Mouse (Mus musculus) limb, embryonic 13.5 days (tissue): Measurements from ENCODE around the gene Nsf. TPM values are rescaled to one million over a fixed set of nuclear protein-coding genes. Genes with fewer than 3 reads are reported as not detected.
A peak's percentile ranks its signal among the peaks of the same experiment; 100 is the strongest.

ENCODE experiments used
- ATAC-seq: fragments of 200-750 bp; cut with Nextera tagmentation; 2 replicates; pipeline ENCODE4 v1.8.0; 2017; ENCODE audit warnings: low read depth, moderate number of reproducible peaks, moderate TSS enrichment; ENCODE audit not compliant: low FRiP score
- H3K27ac ChIP-seq: fragments of 300-500 bp; sonication (generic); 2 replicates; pipeline ENCODE4 v1.5.1; 2015; ENCODE audit warnings: inconsistent platforms, mild to moderate bottlenecking, moderate library complexity
- H3K27me3 ChIP-seq: fragments of 300-500 bp; sonication (generic); 2 replicates; pipeline ENCODE4 v1.6.1; 2015; ENCODE audit warnings: mild to moderate bottlenecking, inconsistent platforms
- H3K36me3 ChIP-seq: fragments of 300-500 bp; sonication (generic); 2 replicates; pipeline ENCODE4 v1.6.1; 2015; ENCODE audit warnings: inconsistent platforms, mild to moderate bottlenecking, moderate library complexity
- H3K4me1 ChIP-seq: fragments of 300-500 bp; sonication (generic); 2 replicates; pipeline ENCODE4 v1.6.1; 2015; ENCODE audit warnings: inconsistent platforms
- H3K4me2 ChIP-seq: fragments of 300-500 bp; sonication (generic); replicated peaks from 2 replicates; pipeline ENCODE4 v1.6.1; 2015; ENCODE audit warnings: inconsistent platforms, mild to moderate bottlenecking, moderate library complexity
- H3K4me3 ChIP-seq: fragments of 300-500 bp; sonication (generic); 2 replicates; pipeline ENCODE4 v1.5.1; 2015; ENCODE audit warnings: moderate library complexity, mild to moderate bottlenecking, inconsistent platforms
- H3K9ac ChIP-seq: fragments of 300-500 bp; sonication (generic); 2 replicates; pipeline ENCODE4 v1.6.1; 2015; ENCODE audit warnings: mild to moderate bottlenecking, inconsistent platforms
- H3K9me3 ChIP-seq: fragments of 300-500 bp; sonication (generic); 2 replicates; pipeline ENCODE4 v1.6.1; 2016; ENCODE audit warnings: inconsistent platforms
- WGBS: fragments of 180-500 bp; shearing (Covaris S2); methylation state at CpG from one replicate; pipeline ENCODE4 v1.1.7; 2015; 5-methylcytosine and 5-hydroxymethylcytosine counted together
- polyA plus RNA-seq: library from polyadenylated mRNA; unstranded; fragments of >200 nt; fragmentation: Nextera tagmentation; extraction: Ambion mirVana; gene quantifications from 2 replicates; pipeline ENCODE4 v1.2.1, GENCODE M21; 2015

The Nsf gene
- polyA plus RNA-seq, 1 experiment from 2014 or later, result 51.5 TPM

GRCm38 (mm10) chr11:103853284-103853920, 100.5 kb downstream of the Nsf start:
- Histone ChIP-seq H3K4me2 (no peak overlapping the region), H3K4me3 (no peak overlapping the region), H3K27ac (no peak overlapping the region), H3K4me1 (0 out of 2 replicates have a peak, but pooled peaks cover 4% of the 10 kb centered on the region), H3K27me3 (no peaks in the 10 kb centered on the region), H3K9me3 (no peaks in the 10 kb centered on the region), H3K9ac (no peak overlapping the region), H3K36me3 (peaks cover 22% of the 10 kb centered on the region)
- ATAC-seq, result no peak
- 41% methylated on average over 10 of the region's 10 CpGs for WGBS

GRCm38 (mm10) chr11:103852590-103853283, 101.1 kb downstream of the Nsf start:
- peaks cover 23% of the 10 kb centered on the region for H3K36me3 ChIP-seq
- WGBS, result 69% methylated on average over 16 of the region's 16 CpGs
- no peaks in the 10 kb centered on the region for H3K9me3 ChIP-seq
- no peaks in the 10 kb centered on the region for H3K27me3 ChIP-seq
- H3K4me3 ChIP-seq, result no peak overlapping the region
- H3K4me2 ChIP-seq, result no peak overlapping the region
- ATAC-seq, result no peak
- H3K9ac ChIP-seq, result no peak overlapping the region
- 0 out of 2 replicates have a peak, but pooled peaks cover 4% of the 10 kb centered on the region for H3K4me1 ChIP-seq
- no peak overlapping the region for H3K27ac ChIP-seq

- 0 out of 2 replicates have a peak, but pooled peaks cover under 1% of the 10 kb centered on the region for H3K4me1 ChIP-seq
- H3K27me3 ChIP-seq, result no peaks in the 10 kb centered on the region
- no peak for ATAC-seq
- no peak overlapping the region for H3K27ac ChIP-seq
- peaks cover 21% of the 10 kb centered on the region for H3K36me3 ChIP-seq
- H3K9me3 ChIP-seq, result no peaks in the 10 kb centered on the region
- H3K9ac ChIP-seq, result no peak overlapping the region
- 91% methylated on average over 11 of the region's 11 CpGs for WGBS
- no peak overlapping the region for H3K4me3 ChIP-seq
- no peak overlapping the region for H3K4me2 ChIP-seq
Measured at GRCm38 (mm10) chr11:103848287-103848686, 105.6 kb downstream of the Nsf start.

- H3K4me1 ChIP-seq, result peaks cover 15% of the 10 kb centered on the region
- 6% methylated on average over 11 of the region's 11 CpGs for whole genome bisulfite sequencing
- no peak overlapping the region for H3K4me3 ChIP-seq
- peaks cover 15% of the 10 kb centered on the region for H3K36me3 ChIP-seq
- no peak overlapping the region; the same call in 1 of the 2 replicates for H3K9ac ChIP-seq
- no peaks in the 10 kb centered on the region for H3K9me3 ChIP-seq
- H3K27ac ChIP-seq, result peak overlapping the region; percentile 39; the same call in 1 of the 2 replicates
- H3K27me3 ChIP-seq, result no peaks in the 10 kb centered on the region
- H3K4me2 ChIP-seq, result peak overlapping the region; percentile 47
- ATAC-seq, result no peak; the same call in 1 of the 2 replicates
Measured at GRCm38 (mm10) chr11:103840834-103841233, 113.0 kb downstream of the Nsf start.

- 86% methylated on average over 2 of the region's 2 CpGs for WGBS
- no peak overlapping the region for H3K4me3 ChIP-seq
- H3K4me2 ChIP-seq, result no peak overlapping the region
- peaks cover 15% of the 10 kb centered on the region for H3K4me1 ChIP-seq
- ATAC-seq, result no peak
- no peaks in the 10 kb centered on the region for H3K9me3 ChIP-seq
- no peak overlapping the region for H3K27ac ChIP-seq
- peaks cover 10% of the 10 kb centered on the region for H3K36me3 ChIP-seq
- H3K27me3 ChIP-seq, result no peaks in the 10 kb centered on the region
- H3K9ac ChIP-seq, result no peak overlapping the region
Measured at GRCm38 (mm10) chr11:103838955-103839354, 114.9 kb downstream of the Nsf start.

- Histone ChIP-seq H3K36me3 (peaks cover 12% of the 10 kb centered on the region), H3K4me1 (0 out of 2 replicates have a peak, but pooled peaks cover 4% of the 10 kb centered on the region), H3K9me3 (no peaks in the 10 kb centered on the region), H3K4me2 (no peak overlapping the region), H3K27me3 (no peaks in the 10 kb centered on the region), H3K4me3 (no peak overlapping the region), H3K9ac (no peak overlapping the region), H3K27ac (no peak overlapping the region)
- 83% methylated on average over 4 of the region's 4 CpGs for WGBS
- ATAC-seq, result no peak
Measured at GRCm38 (mm10) chr11:103832331-103832730, 121.5 kb downstream of the Nsf start.

GRCm38 (mm10) chr11:103831766-103832165, 122.1 kb downstream of the Nsf start:
- Histone ChIP-seq H3K4me2 (no peak overlapping the region), H3K36me3 (peaks cover 13% of the 10 kb centered on the region), H3K9ac (no peak overlapping the region), H3K9me3 (no peaks in the 10 kb centered on the region), H3K27ac (no peak overlapping the region), H3K4me3 (no peak overlapping the region), H3K4me1 (0 out of 2 replicates have a peak, but pooled peaks cover 4% of the 10 kb centered on the region), H3K27me3 (no peaks in the 10 kb centered on the region)
- WGBS, result 81% methylated on average over 3 of the region's 3 CpGs
- ATAC-seq, result no peak

GRCm38 (mm10) chr11:103830476-103830875, 123.4 kb downstream of the Nsf start:
- H3K4me2 ChIP-seq, result no peak overlapping the region
- peaks cover 22% of the 10 kb centered on the region for H3K36me3 ChIP-seq
- no peak overlapping the region for H3K9ac ChIP-seq
- no peak overlapping the region for H3K4me3 ChIP-seq
- H3K9me3 ChIP-seq, result no peaks in the 10 kb centered on the region
- H3K27ac ChIP-seq, result no peak overlapping the region
- no peaks in the 10 kb centered on the region for H3K27me3 ChIP-seq
- no peak for ATAC-seq
- 0 out of 2 replicates have a peak, but pooled peaks cover 4% of the 10 kb centered on the region for H3K4me1 ChIP-seq
- WGBS, result 79% methylated on average over 9 of the region's 9 CpGs

GRCm38 (mm10) chr11:103829956-103830355, 123.9 kb downstream of the Nsf start:
- 68% methylated on average over 4 of the region's 4 CpGs for WGBS
- Histone ChIP-seq H3K9me3 (no peaks in the 10 kb centered on the region), H3K4me1 (0 out of 2 replicates have a peak, but pooled peaks cover 4% of the 10 kb centered on the region), H3K27me3 (no peaks in the 10 kb centered on the region), H3K4me2 (no peak overlapping the region), H3K27ac (no peak overlapping the region), H3K9ac (no peak overlapping the region), H3K36me3 (peaks cover 26% of the 10 kb centered on the region), H3K4me3 (no peak overlapping the region)
- ATAC-seq, result no peak

GRCm38 (mm10) chr11:103828866-103829265, 125.0 kb downstream of the Nsf start:
- Histone ChIP-seq H3K4me2 (no peak overlapping the region), H3K36me3 (peaks cover 36% of the 10 kb centered on the region), H3K27me3 (no peaks in the 10 kb centered on the region), H3K27ac (no peak overlapping the region), H3K9ac (no peak overlapping the region), H3K4me1 (0 out of 2 replicates have a peak, but pooled peaks cover 4% of the 10 kb centered on the region), H3K4me3 (no peak overlapping the region), H3K9me3 (no peaks in the 10 kb centered on the region)
- ATAC-seq, result no peak
- WGBS, result 76% methylated on average over 7 of the region's 7 CpGs

- Histone ChIP-seq H3K4me2 (no peak overlapping the region), H3K27me3 (no peaks in the 10 kb centered on the region), H3K4me3 (no peak overlapping the region), H3K4me1 (0 out of 2 replicates have a peak, but pooled peaks cover 4% of the 10 kb centered on the region), H3K27ac (no peak overlapping the region), H3K36me3 (peaks cover 50% of the 10 kb centered on the region), H3K9me3 (no peaks in the 10 kb centered on the region), H3K9ac (no peak overlapping the region)
- ATAC-seq, result no peak
- 85% methylated on average over 6 of the region's 6 CpGs for WGBS
Measured at GRCm38 (mm10) chr11:103827201-103827600, 126.7 kb downstream of the Nsf start.

GRCm38 (mm10) chr11:103816719-103817118, 137.1 kb downstream of the Nsf start:
- Histone ChIP-seq H3K4me1 (peaks cover 7% of the 10 kb centered on the region; the same call in 1 of the 2 replicates), H3K4me2 (no peak overlapping the region), H3K36me3 (peaks cover 15% of the 10 kb centered on the region), H3K9ac (no peak overlapping the region), H3K27me3 (peaks cover 27% of the 10 kb centered on the region), H3K4me3 (no peak overlapping the region), H3K9me3 (no peaks in the 10 kb centered on the region), H3K27ac (no peak overlapping the region)
- 90% methylated on average over 8 of the region's 8 CpGs for WGBS
- no peak for ATAC-seq
